Mouse (Mus musculus): ENCODE measurements around the gene Farp1.

DNA sequence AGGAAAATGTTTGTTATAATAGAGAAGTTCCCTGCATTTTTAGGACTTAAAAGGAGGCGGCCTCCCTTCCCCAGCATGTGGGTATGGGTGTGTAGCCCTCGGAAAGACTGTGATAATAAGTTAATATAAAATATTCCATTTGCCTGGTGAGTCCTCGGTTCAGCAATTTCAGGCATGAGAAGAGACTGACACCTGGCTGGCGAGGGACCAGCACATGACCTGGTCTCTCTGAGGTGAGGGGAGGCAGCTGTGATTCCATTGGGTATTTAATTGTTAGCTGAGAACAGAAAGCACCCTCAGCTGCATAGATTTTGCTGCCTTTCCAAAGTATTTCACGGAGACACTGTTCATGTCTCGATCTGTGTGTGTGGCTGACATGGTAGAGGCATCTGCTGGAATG, 117.8 kb downstream of the Farp1 start:
- TF ChIP-seq GATA1 (IDR thresholded peaks at IDR 0.05; ENCODE audit: borderline replicate concordance, low read length) (no peak), CTCF (IDR thresholded peaks at IDR 0.05; ENCODE audit: low read depth, low read length) (no peak), TAL1 (conservative IDR thresholded peaks at IDR 0.05; ENCODE audit: low read depth, low read length) (no peak), POLR2AphosphoS5 (IDR thresholded peaks at IDR 0.05; ENCODE audit: insufficient replicate concordance, low read depth, low read length) (no peak)

Measured in G1E (cell line).